Mouse (Mus musculus) kidney, adult 2 months (tissue): Measurements from ENCODE around the gene Trdmt1. TPM values are rescaled to one million over a fixed set of nuclear protein-coding genes. Genes with fewer than 3 reads are reported as not detected.

Experiments
- DNase-seq: peaks from one replicate; pipeline ENCODE4 v3.0.0; 2021
- H3K27ac ChIP-seq: fragments of 200-500 bp; 2 replicates; pipeline ENCODE4 v1.5.1; 2012; ENCODE audit warnings: low read depth, low read length, control low read depth, inconsistent platforms; ENCODE audit not compliant: insufficient read depth
- H3K27me3 ChIP-seq: fragments of 200-500 bp; replicated peaks from 2 replicates; pipeline ENCODE4 v1.6.1; 2012; ENCODE audit warnings: mild to moderate bottlenecking, moderate library complexity, low read length, inconsistent platforms; ENCODE audit not compliant: control insufficient read depth, insufficient read depth
- H3K36me3 ChIP-seq: fragments of 200-500 bp; 2 replicates; pipeline ENCODE4 v1.6.1; 2012; ENCODE audit warnings: mild to moderate bottlenecking, moderate library complexity, low read length, inconsistent platforms; ENCODE audit not compliant: control insufficient read depth, insufficient read depth
- H3K4me1 ChIP-seq: fragments of 200-500 bp; 2 replicates; pipeline ENCODE4 v1.6.1; 2011; ENCODE audit warnings: low read length; ENCODE audit not compliant: control insufficient read depth, insufficient read depth
- H3K4me3 ChIP-seq: fragments of 200-500 bp; 2 replicates; pipeline ENCODE4 v1.5.1; 2011; ENCODE audit warnings: mild to moderate bottlenecking, low read depth, low read length, control low read depth; ENCODE audit not compliant: insufficient read depth
- CTCF ChIP-seq: fragments of 200-500 bp; conservative IDR thresholded peaks from 2 replicates; pipeline ENCODE4 v1.5.1; 2011; ENCODE audit warnings: low read depth, mild to moderate bottlenecking, control low read depth, low read length, moderate library complexity, mixed read lengths; ENCODE audit not compliant: insufficient read depth, insufficient read length
- POLR2A ChIP-seq: fragments of 200-500 bp; IDR thresholded peaks from one replicate; pipeline ENCODE4 v1.6.1; 2011; ENCODE audit warnings: low read depth, low read length, control low read depth
- WGBS: fragments of 180-500 bp; shearing (Covaris S2); methylation state at CpG from one replicate; pipeline ENCODE4 v1.1.7; 2018; 5-methylcytosine and 5-hydroxymethylcytosine counted together
- polyA plus RNA-seq: library from polyadenylated mRNA; depleted of rRNA; stranded (reverse); fragments of >200 nt; gene quantifications from 2 replicates; pipeline ENCODE4 v1.2.3, GENCODE M21; 2012

The Trdmt1 gene
- polyA plus RNA-seq, 1 experiment = 5.5 TPM

GRCm38 (mm10) chr2:13577399-13577798 is 32.9 kb upstream of the Trdmt1 start:
- Histone ChIP-seq H3K4me3 (no peak overlapping the region), H3K4me1 (peaks cover 6% of the 10 kb centered on the region; the same call in 1 of the 2 replicates), H3K36me3 (no peaks in the 10 kb centered on the region; the same call in 1 of the 2 replicates), H3K27me3 (no peaks in the 10 kb centered on the region), H3K27ac (no peak overlapping the region)
- DNase-seq = no peak
- TF ChIP-seq POLR2A (no peak), CTCF (no peak)
- 94% methylated on average over 1 of the region's 1 CpGs for WGBS

- TF ChIP-seq CTCF (no peak), POLR2A (no peak)
- 36% methylated on average over 6 of the region's 6 CpGs for WGBS
- DNase-seq = peak; percentile 13
Measured at GRCm38 (mm10) chr2:13575926-13576325, 31.5 kb upstream of the Trdmt1 start.

GRCm38 (mm10) chr2:13575287-13575801 is 30.9 kb upstream of the Trdmt1 start:
- H3K27ac ChIP-seq = 0 out of 2 replicates have a peak overlapping the region, but pooled peaks have one; percentile 14
- no peaks in the 10 kb centered on the region; the same call in 1 of the 2 replicates for H3K36me3 ChIP-seq
- H3K4me1 ChIP-seq = peaks cover 6% of the 10 kb centered on the region; the same call in 1 of the 2 replicates
- peak overlapping the region; percentile 54 for H3K4me3 ChIP-seq
- DNase-seq = peak; percentile 82
- no peaks in the 10 kb centered on the region for H3K27me3 ChIP-seq
- 2% methylated on average over 13 of the region's 13 CpGs for WGBS
- TF ChIP-seq POLR2A (no peak), CTCF (peak; percentile 64)

More at GRCm38 (mm10) chr2:13575926-13576325, 31.5 kb upstream of the Trdmt1 start:
- Histone ChIP-seq H3K4me3 (no peak overlapping the region), H3K27ac (no peak overlapping the region), H3K4me1 (peaks cover 6% of the 10 kb centered on the region; the same call in 1 of the 2 replicates), H3K27me3 (no peaks in the 10 kb centered on the region), H3K36me3 (no peaks in the 10 kb centered on the region; the same call in 1 of the 2 replicates)

GRCm38 (mm10) chr2:13574801-13575150 is 30.3 kb upstream of the Trdmt1 start:
- peaks cover 6% of the 10 kb centered on the region; the same call in 1 of the 2 replicates for H3K4me1 ChIP-seq
- TF ChIP-seq POLR2A = peak; percentile 8
- TF ChIP-seq CTCF = no peak
- H3K27ac ChIP-seq = peak overlapping the region; percentile 47
- H3K36me3 ChIP-seq = no peaks in the 10 kb centered on the region; the same call in 1 of the 2 replicates
- no peaks in the 10 kb centered on the region for H3K27me3 ChIP-seq
- DNase-seq = peak; percentile 27
- 2% methylated on average over 21 of the region's 21 CpGs for WGBS
- H3K4me3 ChIP-seq = peak overlapping the region; percentile 54

- DNase-seq = peak; percentile 68
- peak overlapping the region; percentile 54 for H3K4me3 ChIP-seq
- under 1% methylated on average over 46 of the region's 46 CpGs for WGBS
Measured at GRCm38 (mm10) chr2:13574066-13574800, 29.8 kb upstream of the Trdmt1 start.

GRCm38 (mm10) chr2:13573408-13574065 is 29.1 kb upstream of the Trdmt1 start, which contains the start of gene Vim:
Gene Vim (plus strand): TSS chr2:13573927.
- TF ChIP-seq CTCF (no peak), POLR2A (peak; percentile 7)
- WGBS = under 1% methylated on average over 26 of the region's 26 CpGs
- H3K4me3 ChIP-seq = peak within 1 kb of the TSS; percentile 54
- H3K4me1 ChIP-seq = peaks cover 6% of the 10 kb centered on the region; the same call in 1 of the 2 replicates
- H3K36me3 ChIP-seq = no peaks in the 10 kb centered on the region; the same call in 1 of the 2 replicates
- peak; percentile 78 for DNase-seq
- H3K27me3 ChIP-seq = no peaks in the 10 kb centered on the region
- peak within 1 kb of the TSS; percentile 84 for H3K27ac ChIP-seq

More at GRCm38 (mm10) chr2:13574066-13574800, 29.8 kb upstream of the Trdmt1 start:
- H3K36me3 ChIP-seq = no peaks in the 10 kb centered on the region; the same call in 1 of the 2 replicates
- no peak for TF ChIP-seq POLR2A
- TF ChIP-seq CTCF = 0 out of 2 replicates have a peak, but pooled peaks have one; percentile 14
- no peaks in the 10 kb centered on the region for H3K27me3 ChIP-seq
- H3K27ac ChIP-seq = peak overlapping the region; percentile 83
- H3K4me1 ChIP-seq = peaks cover 6% of the 10 kb centered on the region; the same call in 1 of the 2 replicates
